Mouse (Mus musculus) neutrophil, adult 83 days (primary cell): Measurements from ENCODE around the gene Ccdc189. TPM values are rescaled to one million over a fixed set of nuclear protein-coding genes. Genes with fewer than 3 reads are reported as not detected.

ENCODE experiments used
- total RNA-seq, 2 experiments: library from RNA; stranded (reverse); gene quantifications; one replicate each; pipeline ENCODE4 v1.2.4; 2023

Gene Ccdc189
- total RNA-seq: 10 to 100 TPM; 14.8 to 25.9 TPM

DNA sequence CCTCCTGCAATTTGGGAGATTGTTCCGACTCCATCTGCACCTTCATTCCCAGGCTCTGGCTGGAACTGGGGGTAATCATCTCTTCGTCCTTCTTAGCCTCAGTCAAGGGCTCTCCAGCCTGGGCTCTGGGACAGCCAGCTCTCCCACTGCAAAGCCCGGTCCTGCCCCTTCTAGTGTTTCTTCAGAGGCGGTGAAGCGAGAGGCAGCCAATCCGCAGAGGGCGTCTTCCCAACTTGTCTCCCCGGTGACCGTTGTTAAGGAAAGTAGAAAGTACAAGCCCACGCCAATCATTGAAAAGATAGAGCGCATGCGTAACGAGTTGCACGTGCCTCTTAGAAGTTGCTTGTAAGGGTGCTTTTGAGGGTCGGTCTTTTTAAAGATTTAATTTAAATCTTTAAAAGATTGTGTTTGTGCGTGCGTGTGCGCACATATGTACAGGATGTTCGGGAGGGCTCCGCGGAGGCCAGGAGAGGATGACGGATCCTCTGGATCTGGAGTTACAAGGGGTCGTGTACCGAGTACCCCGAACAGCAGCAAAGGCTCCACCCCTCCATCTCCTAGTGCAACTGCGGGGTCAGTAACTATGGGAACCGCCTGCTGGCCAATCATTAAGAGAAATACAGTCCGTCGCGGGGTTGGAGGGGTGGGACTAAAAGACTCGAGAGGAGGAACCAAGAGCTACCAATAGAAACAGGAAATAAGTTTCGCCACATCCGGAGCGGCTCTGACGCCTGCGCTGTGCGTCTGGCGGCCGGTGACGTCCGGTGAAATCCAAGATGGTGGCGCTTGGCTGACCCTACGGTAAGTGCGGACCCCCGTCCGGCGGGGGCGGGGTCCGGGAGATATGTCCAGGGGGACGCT is at the start of gene Ccdc189, which contains the start of gene Rnf40:
Gene Ccdc189, minus strand, starts transcription at position 585 of the 861 bp plus-strand sequence.
Gene Rnf40, plus strand, starts transcription at position 757 of the 861 bp plus-strand sequence.

DNA sequence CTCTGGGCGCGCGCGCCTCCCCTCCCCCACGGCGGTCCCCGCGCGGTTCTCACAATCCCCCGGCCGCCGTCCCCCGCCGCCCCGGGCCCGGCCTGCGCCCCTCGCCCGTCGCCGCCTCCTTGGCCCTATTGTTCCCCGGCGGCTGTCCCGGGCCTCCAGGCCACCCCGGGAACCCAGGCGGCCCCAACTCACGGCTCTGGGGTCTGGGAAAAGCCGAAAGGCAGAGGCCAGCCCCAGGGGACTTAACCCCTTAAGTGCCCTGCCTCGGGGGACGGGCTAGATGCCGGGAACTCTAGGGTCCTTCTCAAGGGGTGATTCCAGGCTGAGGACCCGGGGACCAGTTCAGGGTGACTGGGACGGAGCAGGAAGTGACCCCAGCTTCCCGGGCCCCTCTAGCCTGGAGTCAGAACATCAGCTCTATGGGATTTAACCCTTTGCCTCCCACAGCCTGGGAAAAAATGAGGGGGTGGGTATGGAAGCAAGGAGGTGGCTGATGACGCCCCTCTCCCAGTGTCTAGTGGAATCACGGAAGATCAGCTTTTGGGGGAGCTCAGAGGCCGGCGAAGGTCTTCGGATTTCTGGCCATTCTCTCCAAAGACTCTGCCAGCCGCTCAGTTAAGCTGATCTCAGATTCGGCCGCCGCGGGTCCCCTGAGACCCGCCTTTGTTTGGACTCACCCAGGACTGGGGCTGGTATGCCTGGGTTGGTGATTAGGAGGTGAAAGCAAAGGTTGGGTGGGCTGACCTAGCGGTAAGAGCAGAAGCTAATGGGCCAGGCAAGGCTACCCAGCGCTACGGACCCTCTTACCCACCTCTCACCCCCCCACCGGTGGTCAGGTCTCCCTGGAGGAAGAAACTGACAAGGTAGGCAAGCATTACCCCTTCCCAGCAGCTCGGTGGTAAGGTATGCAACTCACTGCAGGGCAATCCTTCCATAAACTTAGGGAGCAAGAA is 26.8 kb upstream of the Ccdc189 start, which contains the start of gene Zfp629:
Gene Zfp629, minus strand, starts transcription at position 907 of the 953 bp plus-strand sequence.

DNA sequence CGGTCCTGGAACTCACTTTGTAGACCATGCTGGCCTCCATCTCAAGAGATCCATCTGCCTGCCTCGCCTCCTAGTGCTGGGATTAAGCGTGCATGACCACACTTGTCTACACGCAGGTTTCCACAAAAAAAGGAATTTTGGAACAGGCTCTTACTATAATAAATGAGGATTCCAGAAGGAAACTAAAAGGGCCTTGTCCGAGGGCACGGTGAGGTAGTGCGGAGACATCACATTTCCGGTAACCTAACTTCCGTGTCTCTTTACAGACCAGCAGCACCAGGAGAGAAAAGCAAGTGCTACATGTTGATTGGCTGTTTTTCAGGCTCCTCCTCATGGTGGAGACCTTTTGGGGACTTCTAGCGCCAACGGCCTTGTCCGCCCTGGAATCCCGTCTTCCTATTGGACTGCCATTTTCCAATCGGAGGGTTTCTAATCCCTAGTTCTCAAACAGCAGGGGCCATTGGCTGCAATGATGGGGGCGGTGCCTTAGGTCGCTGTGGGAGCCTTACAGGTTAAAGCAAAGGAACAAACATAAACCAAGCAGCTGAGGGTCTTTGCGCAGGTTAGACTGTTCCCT is 15.4 kb downstream of the Ccdc189 start, which contains the start of gene Phkg2:
Gene Phkg2, plus strand, starts transcription at position 446 of the 577 bp plus-strand sequence.

DNA sequence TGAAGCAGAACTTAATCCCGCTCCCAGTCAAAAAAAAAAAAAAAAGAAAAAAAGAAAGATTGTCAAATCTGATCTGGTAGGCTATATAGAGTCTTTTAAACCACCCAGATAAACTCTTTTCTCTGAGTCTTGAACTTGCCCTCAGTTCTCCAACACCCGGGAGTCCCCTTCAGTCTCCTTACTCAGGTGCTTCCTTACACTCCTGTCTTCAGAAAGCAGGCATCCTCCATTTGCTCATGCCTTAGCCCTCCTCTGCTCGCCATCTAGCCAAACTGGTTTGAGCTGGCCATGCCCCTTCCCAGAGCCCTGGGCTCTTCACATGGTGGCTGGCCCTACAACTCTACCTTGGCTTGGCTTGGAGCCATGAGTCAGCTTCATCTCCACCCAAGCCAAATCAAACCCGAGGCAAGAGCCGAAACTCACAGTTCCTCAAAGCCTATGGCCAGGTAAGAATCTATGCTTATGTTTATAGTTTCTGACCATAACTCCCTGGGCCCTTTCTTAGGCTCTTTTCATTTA is 27.0 kb downstream of the Ccdc189 start, which contains the start of gene Tmem265:
Gene Tmem265, plus strand, starts transcription at position 51 of the 519 bp plus-strand sequence.

Other genes with a start within 250 kb of the Ccdc189 start
- gene Zfp768, start 243.0 kb downstream of the Ccdc189 start, total RNA-seq: 1 to 10 TPM; 9.1 to 9.6 TPM
- 1 to 10 TPM; 5.0 to 7.0 TPM for gene Zfp747, start 212.5 kb downstream of the Ccdc189 start, total RNA-seq
- 1 to 10 TPM; 2.0 to 3.0 TPM for gene 9130019O22Rik, start 201.4 kb downstream of the Ccdc189 start, total RNA-seq
- gene E430018J23Rik, start 195.0 kb downstream of the Ccdc189 start, total RNA-seq: 1 to 10 TPM; 1.8 to 2.1 TPM
- gene Zfp764, start 181.8 kb downstream of the Ccdc189 start, total RNA-seq: 1 to 10 TPM; 2.8 to 3.4 TPM
- 10 to 100 TPM; 10.7 to 13.4 TPM for gene Zfp688, start 166.5 kb downstream of the Ccdc189 start, total RNA-seq
- 1 to 10 TPM; 1.7 to 2.1 TPM for gene Zfp689, start 139.4 kb downstream of the Ccdc189 start, total RNA-seq
- gene Prr14, start 129.0 kb downstream of the Ccdc189 start, total RNA-seq: 100 to 1,000 TPM; 116 to 133 TPM
- gene Fbrs, start 109.4 kb downstream of the Ccdc189 start, total RNA-seq: 100 to 1,000 TPM; 191 to 224 TPM
- 10 to 100 TPM; 76.3 to 81.4 TPM for gene Srcap, start 76.6 kb downstream of the Ccdc189 start, total RNA-seq
- 10 to 100 TPM; 16.2 to 19.6 TPM for gene Gm42715, start 69.0 kb downstream of the Ccdc189 start, total RNA-seq
- not detected for gene Tmem265, start 27.2 kb downstream of the Ccdc189 start, total RNA-seq
- 10 to 100 TPM; 80.4 to 86.3 TPM for gene Phkg2, start 15.3 kb downstream of the Ccdc189 start, total RNA-seq
- 100 to 1,000 TPM; 149 to 150 TPM for gene Rnf40, start 172 bp upstream of the Ccdc189 start, total RNA-seq
- 1 to 10 TPM; 3.2 to 4.7 TPM for gene Zfp629, start 27.2 kb upstream of the Ccdc189 start, total RNA-seq
- gene Bcl7c, start 120.3 kb upstream of the Ccdc189 start, total RNA-seq: 10 to 100 TPM; 30.6 to 36.2 TPM
- not detected for gene Ctf1, start 124.1 kb upstream of the Ccdc189 start, total RNA-seq
- not detected for gene Ctf2, start 143.6 kb upstream of the Ccdc189 start, total RNA-seq
- 1 to 10 TPM; 6.9 to 7.8 TPM for gene Fbxl19, start 155.9 kb upstream of the Ccdc189 start, total RNA-seq
- 10 to 100 TPM; 24.9 to 29.0 TPM for gene Orai3, start 181.2 kb upstream of the Ccdc189 start, total RNA-seq
- 10 to 100 TPM; 32.0 to 36.0 TPM for gene Setd1a, start 188.1 kb upstream of the Ccdc189 start, total RNA-seq
- gene Gm49388, start 197.0 kb upstream of the Ccdc189 start, total RNA-seq: 1 to 10 TPM in 1 of 2 experiments, not detected in 1; 1.4 TPM
- gene Hsd3b7, start 212.0 kb upstream of the Ccdc189 start, total RNA-seq: 10 to 100 TPM; 12.2 to 15.5 TPM
- gene Stx4a, start 235.7 kb upstream of the Ccdc189 start, total RNA-seq: 10 to 100 TPM; 62.6 to 67.6 TPM
- under 1 TPM in 1 of 2 experiments, not detected in 1; 0.07 TPM for gene Stx1b, start 236.0 kb upstream of the Ccdc189 start, total RNA-seq